Mouse (Mus musculus) limb, embryonic 14.5 days (tissue): ENCODE measurements at regions not wholly inside any gene's neighbourhood (a gene's known extent, or its start where the extent isn't known, plus 50 kb on each side); places are given as distances from the start of the nearest gene placed in this dataset.

Experiments used
- ATAC-seq: fragments of 200-750 bp; cut with Nextera tagmentation; 2 replicates; pipeline ENCODE4 v1.8.0; 2017; ENCODE audit warnings: low read depth, moderate number of reproducible peaks, moderate TSS enrichment; ENCODE audit not compliant: low FRiP score
- DNase-seq: peaks from one replicate; pipeline ENCODE4 v3.0.0-alpha.2; 2015; ENCODE audit warnings: low spot score
- H3K27ac ChIP-seq: fragments of 300-500 bp; sonication (generic); replicated peaks from 2 replicates; pipeline ENCODE4 v1.5.1; 2014; ENCODE audit warnings: low read depth, mild to moderate bottlenecking, low read length, moderate library complexity, mixed read lengths
- H3K27me3 ChIP-seq: fragments of 300-500 bp; sonication (generic); 2 replicates; pipeline ENCODE4 v1.6.1; 2014; ENCODE audit warnings: low read length, mixed read lengths; ENCODE audit not compliant: control insufficient read depth, insufficient read depth
- H3K36me3 ChIP-seq: fragments of 300-500 bp; sonication (generic); 2 replicates; pipeline ENCODE4 v1.6.1; 2014; ENCODE audit warnings: mild to moderate bottlenecking, low read length, moderate library complexity, mixed read lengths; ENCODE audit not compliant: control insufficient read depth, insufficient read depth
- H3K4me1 ChIP-seq: fragments of 300-500 bp; sonication (generic); 2 replicates; pipeline ENCODE4 v1.6.1; 2014; ENCODE audit warnings: antibody characterized with exemption, low read length, mixed read lengths; ENCODE audit not compliant: control insufficient read depth, insufficient read depth
- H3K4me2 ChIP-seq: fragments of 300-500 bp; sonication (generic); replicated peaks from 2 replicates; pipeline ENCODE4 v1.6.1; 2014; ENCODE audit warnings: low read depth, mild to moderate bottlenecking, low read length, moderate library complexity; ENCODE audit not compliant: severe bottlenecking
- H3K4me3 ChIP-seq: fragments of 300-500 bp; sonication (generic); replicated peaks from 2 replicates; pipeline ENCODE4 v1.5.1; 2014; ENCODE audit warnings: low read length
- H3K9ac ChIP-seq: fragments of 300-500 bp; sonication (generic); 2 replicates; pipeline ENCODE4 v1.6.1; 2014; ENCODE audit warnings: mild to moderate bottlenecking, low read depth, low read length, moderate library complexity; ENCODE audit not compliant: severe bottlenecking
- H3K9me3 ChIP-seq: fragments of 300-500 bp; sonication (generic); 2 replicates; pipeline ENCODE4 v1.6.1; 2016; ENCODE audit warnings: low read length; ENCODE audit not compliant: control insufficient read depth
- POLR2A ChIP-seq: fragments of 200-500 bp; IDR thresholded peaks from 2 replicates; pipeline ENCODE4 v1.8.0; 2012; ENCODE audit warnings: inconsistent platforms, mild to moderate bottlenecking, moderate library complexity, borderline replicate concordance; ENCODE audit not compliant: insufficient read depth, insufficient read length; ENCODE audit errors: extremely low read depth
- WGBS: fragments of 180-500 bp; shearing (Covaris S2); extraction: QIAGEN DNeasy Blood & Tissue Kit; methylation state at CpG from one replicate; pipeline ENCODE4 v1.1.7; 2014; 5-methylcytosine and 5-hydroxymethylcytosine counted together

DNA sequence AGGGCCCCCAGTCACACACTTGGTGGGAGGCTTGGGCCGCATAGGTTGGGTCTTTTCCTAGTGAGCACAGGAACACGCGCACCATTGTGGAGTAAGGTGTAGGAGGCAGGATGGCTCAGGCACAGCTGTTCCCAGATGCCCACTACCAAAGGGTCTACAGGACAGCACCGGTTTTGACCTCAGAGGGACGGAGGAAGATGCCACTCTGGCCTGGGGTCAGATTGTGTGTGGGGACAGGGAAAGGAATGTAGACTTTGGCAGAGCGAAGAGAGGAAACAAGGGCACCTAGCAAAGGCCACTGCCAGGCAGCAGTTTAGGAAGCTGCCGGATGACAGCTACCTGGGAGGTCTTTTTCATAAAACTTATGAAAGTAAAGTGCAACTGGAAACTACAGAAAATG lies 73.5 kb upstream of the Slc25a13 start:
- no peaks in the 10 kb centered on the region for H3K36me3 ChIP-seq
- H3K4me2 ChIP-seq = no peak overlapping the region
- no peak overlapping the region for H3K27ac ChIP-seq
- no peak overlapping the region for H3K9ac ChIP-seq
- ATAC-seq (no peak), DNase-seq (no peak)
- no peak for TF ChIP-seq POLR2A
- no peak overlapping the region for H3K4me3 ChIP-seq
- no peaks in the 10 kb centered on the region for H3K4me1 ChIP-seq
- no peaks in the 10 kb centered on the region for H3K9me3 ChIP-seq
- no peaks in the 10 kb centered on the region for H3K27me3 ChIP-seq
- WGBS = 92% methylated on average over 7 of the region's 7 CpGs

DNA sequence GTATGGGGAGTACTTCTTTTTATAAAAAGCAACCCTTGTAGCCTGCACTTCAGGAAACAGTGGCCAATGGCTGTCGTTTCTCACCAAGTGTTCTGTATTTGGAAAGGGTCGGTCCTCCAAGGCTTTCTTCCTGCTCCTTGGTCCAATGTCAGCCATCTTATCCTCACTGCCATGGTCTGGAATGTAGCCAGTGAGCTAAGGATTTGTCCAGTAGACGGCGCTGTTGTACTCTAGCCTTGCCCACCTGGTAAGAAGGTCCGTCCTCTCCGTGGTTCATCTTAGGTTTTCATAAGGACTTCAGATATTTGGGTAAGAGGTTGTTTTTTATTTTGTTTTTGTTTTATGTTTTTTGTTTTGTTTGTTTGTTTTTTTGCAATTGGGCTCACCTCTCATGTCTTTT lies 72.8 kb upstream of the Slc25a13 start:
- no peaks in the 10 kb centered on the region for H3K36me3 ChIP-seq
- no peak overlapping the region for H3K9ac ChIP-seq
- no peak for ATAC-seq
- no peak for TF ChIP-seq POLR2A
- WGBS = 22% methylated on average over 6 of the region's 6 CpGs
- no peak overlapping the region for H3K4me2 ChIP-seq
- H3K9me3 ChIP-seq = no peaks in the 10 kb centered on the region
- H3K27me3 ChIP-seq = no peaks in the 10 kb centered on the region
- no peaks in the 10 kb centered on the region for H3K4me1 ChIP-seq
- DNase-seq = peak; percentile 58
- H3K4me3 ChIP-seq = no peak overlapping the region
- no peak overlapping the region for H3K27ac ChIP-seq

DNA sequence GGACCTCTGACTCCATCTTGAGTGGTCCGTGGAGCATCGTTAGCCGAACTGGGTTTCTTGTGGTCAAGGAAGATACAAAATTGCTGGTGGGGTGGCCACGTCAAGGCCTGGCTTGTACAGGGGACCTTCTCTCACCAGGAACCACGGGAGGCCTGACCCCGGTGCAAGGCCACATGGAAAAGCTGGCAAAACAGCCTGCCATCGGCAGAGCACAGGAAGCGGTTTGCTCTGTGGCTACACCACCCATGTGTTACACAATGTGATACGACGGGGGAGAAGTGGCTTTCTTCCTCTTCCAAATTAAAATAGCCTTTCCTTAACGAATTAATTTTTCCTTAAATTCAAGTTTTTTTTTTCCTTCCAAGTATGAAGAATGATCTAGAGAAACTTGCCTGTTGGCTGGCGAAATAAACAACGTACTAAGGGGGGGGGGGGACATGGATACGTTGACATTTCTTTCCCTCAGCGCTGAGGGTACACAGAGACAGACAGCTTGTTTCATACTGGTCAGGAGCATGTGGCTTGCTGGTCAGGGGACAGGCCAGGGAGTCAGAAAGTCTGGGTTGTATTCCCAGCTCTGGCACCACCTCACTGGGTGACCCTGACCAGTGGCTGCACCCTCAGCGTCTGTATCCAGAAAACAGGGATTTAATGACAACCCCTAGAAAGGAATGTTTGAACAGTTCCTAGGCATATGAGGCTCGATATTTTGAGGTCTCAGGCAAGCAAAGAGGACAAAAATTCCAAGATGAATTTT lies 64.0 kb upstream of the Slc25a13 start:
- WGBS = 82% methylated on average over 17 of the region's 17 CpGs

DNA sequence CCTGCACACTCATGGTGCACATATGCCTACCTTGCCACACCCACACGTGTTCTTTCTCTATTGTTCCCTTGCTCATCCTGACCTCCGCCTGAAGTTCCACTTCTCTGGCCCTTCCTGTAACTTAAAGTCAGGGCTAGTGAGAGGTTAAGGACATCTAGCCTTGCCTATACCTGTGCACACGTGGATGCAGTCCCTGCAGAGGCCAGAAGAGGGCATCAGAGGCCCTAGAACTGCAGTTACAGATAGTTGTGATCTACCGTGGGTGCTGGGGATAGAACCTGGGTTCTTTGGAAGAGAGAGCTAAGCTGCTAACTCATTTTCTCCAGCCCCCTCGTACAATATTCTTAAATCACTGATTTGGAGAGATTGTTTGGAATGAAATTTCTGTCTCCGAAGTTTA lies 62.7 kb upstream of the Slc25a13 start:
- Histone ChIP-seq H3K27ac (no peak overlapping the region), H3K4me2 (no peak overlapping the region), H3K4me1 (no peaks in the 10 kb centered on the region), H3K4me3 (no peak overlapping the region), H3K27me3 (no peaks in the 10 kb centered on the region), H3K36me3 (no peaks in the 10 kb centered on the region), H3K9ac (no peak overlapping the region), H3K9me3 (no peaks in the 10 kb centered on the region; the same call in 1 of the 2 replicates)
- WGBS = 81% methylated on average over 6 of the region's 6 CpGs
- no peak for DNase-seq
- ATAC-seq = no peak
- TF ChIP-seq POLR2A = no peak

More for the DNA sequence above, 64.0 kb upstream of the Slc25a13 start:
- H3K27me3 ChIP-seq = no peaks in the 10 kb centered on the region
- H3K4me2 ChIP-seq = no peak overlapping the region
- no peaks in the 10 kb centered on the region for H3K4me1 ChIP-seq
- no peak overlapping the region for H3K9ac ChIP-seq
- no peaks in the 10 kb centered on the region; the same call in 1 of the 2 replicates for H3K9me3 ChIP-seq
- ATAC-seq (no peak), DNase-seq (no peak)
- no peak overlapping the region for H3K4me3 ChIP-seq
- no peak for TF ChIP-seq POLR2A
- H3K36me3 ChIP-seq = no peaks in the 10 kb centered on the region
- H3K27ac ChIP-seq = no peak overlapping the region

DNA sequence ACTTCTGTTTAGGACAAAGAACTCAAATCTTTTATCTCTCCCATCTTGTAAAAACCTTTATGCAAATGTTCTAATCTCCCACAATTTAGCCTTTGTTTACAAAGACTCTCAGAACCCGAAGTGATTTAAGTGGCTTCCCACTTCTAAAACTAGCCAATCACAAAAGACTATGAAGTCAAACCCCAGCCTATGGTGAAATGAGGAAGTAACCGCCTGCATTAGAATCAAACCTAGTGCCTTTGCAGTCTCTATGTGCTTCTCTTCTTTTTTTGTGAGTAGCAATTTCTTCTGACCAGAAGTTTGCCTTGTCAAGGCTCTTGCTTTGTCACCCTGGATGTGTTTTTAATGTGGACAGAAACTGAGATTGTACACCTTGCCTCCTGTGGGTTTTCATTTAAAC lies 53.6 kb upstream of the Slc25a13 start:
- 57% methylated on average over 2 of the region's 2 CpGs for WGBS
- ATAC-seq = no peak

More for the DNA sequence above, 53.6 kb upstream of the Slc25a13 start:
- TF ChIP-seq POLR2A = no peak
- no peak overlapping the region for H3K4me3 ChIP-seq
- no peaks in the 10 kb centered on the region for H3K4me1 ChIP-seq
- H3K27me3 ChIP-seq = no peaks in the 10 kb centered on the region
- H3K4me2 ChIP-seq = no peak overlapping the region
- H3K9ac ChIP-seq = no peak overlapping the region
- H3K36me3 ChIP-seq = no peaks in the 10 kb centered on the region
- H3K27ac ChIP-seq = no peak overlapping the region
- H3K9me3 ChIP-seq = no peaks in the 10 kb centered on the region
- no peak for DNase-seq
